Mouse (Mus musculus) cerebellum, adult (tissue): ENCODE results near the gene Alpl.

Source experiments
- ATAC-seq: cut with Nextera tagmentation; 2 replicates; pipeline ENCODE4 v1.9.2; 2017; ENCODE audit warnings: mild to moderate bottlenecking, moderate library complexity, mixed read lengths; ENCODE audit not compliant: insufficient number of reproducible peaks, low FRiP score, low TSS enrichment

The Alpl gene

DNA sequence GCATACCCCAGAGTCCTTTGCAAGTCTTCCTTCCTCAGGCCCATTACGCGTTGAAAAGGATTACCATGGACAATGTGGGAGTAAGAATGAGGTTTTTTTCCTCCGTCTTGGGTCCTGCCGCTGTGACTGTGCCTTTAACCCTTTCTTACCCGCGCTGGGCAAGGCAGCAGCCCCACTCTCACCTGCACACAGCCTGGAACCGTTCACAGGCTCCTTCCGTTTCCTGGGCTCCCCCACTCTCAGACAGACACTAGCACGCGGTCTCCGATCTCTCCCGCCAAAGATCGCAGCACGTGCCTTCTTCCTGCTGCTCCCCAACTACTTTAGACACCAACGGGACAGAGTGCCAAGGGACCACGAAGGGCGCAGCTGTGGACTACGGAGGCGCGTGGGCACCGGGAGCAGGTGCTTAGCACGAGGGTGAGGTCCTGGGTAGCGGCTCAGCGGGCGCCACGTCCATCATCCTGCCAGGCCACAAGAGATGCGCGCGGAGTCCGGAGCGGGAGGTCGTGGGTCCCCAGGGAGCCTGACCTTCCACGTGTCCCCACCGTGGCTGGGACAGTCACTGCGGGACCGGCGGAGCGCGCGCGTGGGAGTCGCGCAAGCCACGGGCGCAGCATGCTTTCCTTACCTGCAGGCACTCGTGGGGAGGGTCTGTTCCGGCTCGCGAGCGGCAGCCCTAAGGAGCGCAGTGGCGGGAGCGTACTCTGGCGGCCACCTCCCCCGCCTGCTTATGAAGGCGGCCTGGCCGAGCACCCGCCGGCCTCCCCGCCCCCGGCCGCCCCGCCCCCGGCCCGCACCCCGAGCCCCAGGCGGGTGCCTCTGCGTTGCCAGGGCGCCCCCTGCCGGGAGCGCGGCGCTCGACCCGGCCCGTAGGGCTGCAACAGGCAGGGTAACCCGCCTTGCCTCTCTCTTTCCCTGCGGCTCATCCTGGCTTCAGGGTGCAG, at the start of gene Alpl:
Alpl (minus strand) TSS at position 774 of the 947 bp plus-strand sequence.
- ATAC-seq = no peak

GRCm38 (mm10) chr4:137844656-137845055, 48.5 kb upstream of the Alpl start:
- ATAC-seq = no peak; the same call in 1 of the 2 replicates

GRCm38 (mm10) chr4:137839452-137839851, 43.3 kb upstream of the Alpl start:
- no peak for ATAC-seq

- no peak for ATAC-seq
Measured at GRCm38 (mm10) chr4:137838791-137839190, 42.6 kb upstream of the Alpl start.

DNA sequence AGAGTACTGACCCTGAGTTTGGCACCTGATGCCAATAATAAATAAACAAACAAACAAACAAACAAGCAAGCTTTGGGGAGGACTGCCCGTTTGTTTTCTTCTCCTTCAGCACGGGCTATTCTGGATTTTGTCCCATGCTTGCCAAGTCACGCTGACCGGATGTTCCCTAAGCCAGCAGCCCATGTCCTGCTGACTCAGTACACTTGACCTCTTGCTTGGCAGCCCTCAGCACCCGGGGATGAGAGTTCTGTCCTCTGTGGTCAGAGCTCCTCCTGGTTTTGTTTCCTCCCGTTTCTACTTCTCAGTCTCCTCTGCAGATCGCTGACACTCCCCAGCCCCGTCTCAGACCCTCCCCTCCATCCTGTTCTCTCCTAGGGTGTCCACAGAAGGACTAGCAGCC, 41.6 kb upstream of the Alpl start:
- no peak for ATAC-seq

DNA sequence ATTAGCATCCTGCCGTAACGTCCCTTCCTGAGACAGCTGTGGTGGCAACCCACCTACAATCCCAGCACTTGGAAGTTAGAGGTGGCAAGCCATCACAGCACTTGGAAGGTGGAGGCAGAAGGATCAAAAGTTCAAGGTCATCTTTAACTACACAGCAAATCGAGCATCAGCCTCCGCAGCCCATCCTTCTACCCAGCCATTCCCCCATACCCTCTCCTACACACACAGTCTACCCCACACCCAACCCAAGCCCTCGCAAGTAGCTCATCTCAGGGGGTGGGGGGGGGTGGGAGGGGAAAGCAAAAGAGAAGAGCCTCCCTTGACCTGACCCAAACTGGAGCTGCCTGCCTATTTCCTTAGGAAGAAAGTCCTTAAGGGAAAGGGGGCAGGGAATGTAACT, 40.6 kb upstream of the Alpl start:
- ATAC-seq = no peak

GRCm38 (mm10) chr4:137835624-137836337, 39.6 kb upstream of the Alpl start:
- ATAC-seq = peak; percentile 90

- no peak for ATAC-seq
Measured at GRCm38 (mm10) chr4:137831598-137831997, 35.4 kb upstream of the Alpl start.

GRCm38 (mm10) chr4:137830380-137830779, 34.2 kb upstream of the Alpl start:
- ATAC-seq = no peak

- no peak for ATAC-seq
Measured at GRCm38 (mm10) chr4:137824881-137825280, 28.7 kb upstream of the Alpl start.

DNA sequence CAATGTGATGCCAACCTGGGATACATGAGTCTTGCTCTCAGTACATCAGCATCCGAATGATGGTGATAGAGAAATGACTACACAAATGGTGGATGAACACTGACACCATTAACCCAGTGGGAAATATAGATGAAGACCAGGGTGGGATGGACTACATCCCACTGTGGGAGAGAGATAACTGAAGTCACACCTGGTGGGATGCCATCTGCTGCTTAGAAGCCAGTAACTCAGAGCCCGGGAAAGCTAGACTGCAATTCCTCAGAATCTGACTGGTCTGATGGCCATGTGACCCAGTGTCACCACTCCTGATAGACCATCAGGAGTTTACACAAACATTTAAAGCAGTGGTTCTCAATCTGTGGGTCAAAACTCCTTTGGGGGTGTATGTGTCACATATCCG, 27.4 kb upstream of the Alpl start:
- ATAC-seq = no peak

- ATAC-seq = no peak
Measured at GRCm38 (mm10) chr4:137822537-137822936, 26.4 kb upstream of the Alpl start.

GRCm38 (mm10) chr4:137820721-137821120, 24.5 kb upstream of the Alpl start:
- no peak for ATAC-seq

- ATAC-seq = no peak
Measured at GRCm38 (mm10) chr4:137819487-137819886, 23.3 kb upstream of the Alpl start.

- ATAC-seq = no peak
Measured at GRCm38 (mm10) chr4:137818341-137818740, 22.2 kb upstream of the Alpl start.

GRCm38 (mm10) chr4:137816216-137816615, 20.0 kb upstream of the Alpl start:
- ATAC-seq = no peak

DNA sequence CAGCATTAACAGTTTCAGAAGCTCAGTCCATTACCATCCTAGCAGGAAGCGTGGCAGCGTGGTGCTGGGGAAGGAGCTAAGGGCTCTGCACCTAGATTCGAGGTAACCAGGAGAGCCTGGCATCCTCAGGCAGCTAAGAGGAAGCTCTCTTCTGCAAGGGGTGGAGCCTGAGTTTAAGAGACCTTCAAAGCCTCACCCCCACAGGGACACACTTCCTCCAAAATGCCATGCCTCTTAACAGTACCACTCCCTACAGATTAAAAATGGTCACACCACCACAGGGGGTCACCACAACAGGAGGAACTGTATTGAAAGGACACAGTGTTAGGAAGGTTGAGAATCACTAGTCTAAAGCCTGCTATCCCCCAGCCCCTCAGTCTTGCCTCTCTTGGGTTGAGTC, 19.3 kb upstream of the Alpl start:
- ATAC-seq = no peak

- no peak for ATAC-seq
Measured at GRCm38 (mm10) chr4:137814140-137814539, 18.0 kb upstream of the Alpl start.

DNA sequence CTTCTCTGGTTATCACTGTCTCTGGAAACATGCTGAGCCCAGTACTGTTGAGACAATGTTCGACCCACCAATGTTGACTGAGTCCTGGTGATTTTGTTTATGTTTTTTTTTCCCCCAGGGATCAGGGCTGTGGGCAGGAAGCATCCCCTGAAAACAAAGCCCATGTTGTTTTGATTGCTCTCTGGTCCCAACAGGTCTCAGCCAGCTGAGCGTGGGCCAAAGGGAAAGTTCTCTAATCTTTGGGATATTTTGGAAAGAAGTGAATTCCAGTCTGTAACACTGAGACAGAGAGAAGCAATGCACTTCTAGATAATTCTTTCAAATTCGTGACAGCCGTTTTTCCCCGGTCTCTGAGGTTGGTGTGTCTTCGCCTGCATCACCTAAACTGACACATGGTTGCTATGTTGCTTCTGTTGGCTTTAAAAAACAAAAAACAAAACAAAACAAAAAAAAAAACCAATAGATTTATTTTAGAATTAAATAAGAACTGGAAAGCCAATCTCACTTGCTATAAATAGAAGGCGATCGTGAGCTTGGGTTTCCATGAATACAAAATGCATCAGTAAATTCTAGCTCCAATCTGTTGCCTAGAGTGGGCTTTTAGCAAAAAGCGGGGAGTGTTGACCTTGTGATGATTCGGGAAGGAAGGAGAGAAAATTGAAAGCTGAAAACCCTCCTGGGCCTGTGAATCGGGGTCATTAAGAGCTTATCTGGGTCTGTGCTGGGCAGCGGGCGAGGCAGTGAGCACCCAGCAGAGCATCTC, 16.9 kb upstream of the Alpl start:
- no peak for ATAC-seq

DNA sequence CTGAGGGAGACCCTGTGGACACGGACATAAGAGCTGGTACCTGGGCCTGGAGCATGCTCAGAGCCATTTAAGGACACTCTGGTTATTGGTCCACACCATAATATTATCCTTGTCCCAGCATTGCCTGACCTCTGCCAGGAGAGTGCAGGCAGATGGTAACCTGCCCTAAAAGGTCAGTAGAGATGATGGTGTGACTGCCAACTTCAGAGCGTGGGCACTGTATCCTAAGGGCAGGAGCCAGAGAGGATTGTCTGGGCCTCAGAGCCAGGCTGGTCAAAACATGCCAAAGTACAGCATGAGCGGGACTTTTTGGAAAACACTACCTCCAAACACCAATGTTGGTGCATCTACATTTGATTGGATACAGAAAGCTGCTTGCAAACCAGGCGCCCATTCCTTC, 13.8 kb upstream of the Alpl start:
- no peak for ATAC-seq
